ENCODE assay signal across 15 mouse cellular contexts in the genomic region with DNA sequence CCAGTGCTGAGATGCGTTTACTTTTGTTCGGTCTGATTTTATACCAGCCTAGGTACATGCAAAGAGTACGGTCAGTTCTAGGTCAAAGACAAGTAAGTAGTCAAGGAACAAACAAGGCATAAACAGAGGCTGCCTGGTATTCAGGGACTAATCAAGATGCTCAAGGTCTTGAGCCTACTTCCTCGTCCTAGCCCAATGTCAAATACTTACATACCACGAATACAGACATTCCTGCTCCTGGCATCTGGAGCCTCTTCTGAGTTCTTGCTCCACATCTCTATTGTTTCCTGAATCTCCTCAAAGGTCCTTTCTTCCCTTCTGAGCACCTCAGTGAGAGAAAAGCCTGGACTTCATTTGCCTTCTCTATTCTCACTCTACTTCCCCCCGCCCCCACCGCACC.
"Had no signal": no experiment of that assay in that cellular context is flagged by ENCODE, and none has a peak within 500 bp of the region (broad histone marks: within the 10 kb centered on the region; RNA-seq: fewer than 3 reads in every experiment).

No protein-coding gene starts in this region.

- DNase-seq: cerebellum, adult 9-10 months; cerebellum, adult 9-11 months; cerebellum, postnatal 10 days; cerebellum, postnatal 14 days; cerebellum, postnatal 25 days; embryo, embryonic 11 days; forebrain, postnatal 0 days; gastrocnemius, adult 2 months; gastrocnemius, postnatal 10 days; gastrocnemius, postnatal 14 days; gastrocnemius, postnatal 25 days; gastrocnemius, postnatal 36 days; heart, adult 11 months; heart, adult 18-20 months; heart, adult 2 months had no signal
